Mouse (Mus musculus) left cerebral cortex, adult 2 months (tissue): Measurements from ENCODE around the gene Cbfb. TPM values are rescaled to one million over a fixed set of nuclear protein-coding genes. Genes with fewer than 3 reads are reported as not detected.

Experiments used
- DNase-seq, 2 experiments: peaks; one replicate each; pipeline ENCODE4 v3.0.0; 2021 to 2022; ENCODE audit warnings: low spot score in 2 of 2, mixed read lengths in 1 of 2; ENCODE audit errors: extremely low spot score in 1 of 2
- H3K27ac ChIP-seq: fragments of 200-600 bp; 2 replicates; pipeline ENCODE4 v1.8.1; 2022
- H3K4me3 ChIP-seq: fragments of 200-600 bp; 2 replicates; pipeline ENCODE4 v1.8.1; 2022
- CTCF ChIP-seq: fragments of 200-600 bp; IDR thresholded peaks from 2 replicates; pipeline ENCODE4 v1.8.1; 2022; ENCODE audit warnings: antibody characterized with exemption, mild to moderate bottlenecking, moderate library complexity
- intact Hi-C: fragments of 180-260 bp; cut with DNase I; formaldehyde crosslinking; loops from one replicate; pipeline ENCODE4 v1.15.1; 2025
- total RNA-seq, 2 experiments: library from RNA; stranded (reverse); gene quantifications; 2 replicates each; pipeline ENCODE4 v1.2.3; 2021

Cbfb gene
- total RNA-seq, 2 experiments from 2014 or later: 20.7 to 22.3 TPM

DNA sequence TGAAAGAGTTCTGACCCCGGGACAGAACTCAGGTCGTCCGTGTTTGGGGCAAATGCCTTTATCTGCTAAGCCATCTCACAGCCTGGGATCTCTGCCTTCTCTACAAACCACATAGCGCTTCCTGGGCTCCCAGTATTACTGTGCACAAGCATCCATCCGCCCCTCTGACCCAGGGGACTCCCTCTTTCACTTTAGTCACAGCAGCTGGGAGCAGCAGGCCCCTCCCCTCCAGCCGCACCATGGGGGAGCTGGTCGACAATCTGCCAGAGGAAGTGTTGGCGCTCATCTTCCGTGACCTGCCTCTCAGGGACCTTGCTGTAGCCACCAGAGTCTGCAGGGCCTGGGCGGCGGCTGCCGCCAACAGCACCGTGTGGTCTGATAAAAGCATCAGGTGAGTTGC is 96.3 kb downstream of the Cbfb start:
- H3K27ac ChIP-seq: no peak overlapping the region
- no peak overlapping the region for H3K4me3 ChIP-seq
- intact Hi-C loops: no loop called here
- TF ChIP-seq CTCF: no peak
- DNase-seq: no peak

Other genes with a start within 250 kb of the Cbfb start
- gene Ces2e, start 244.4 kb upstream of the Cbfb start, total RNA-seq: not detected
- gene Ces2f, start 223.3 kb upstream of the Cbfb start, total RNA-seq: not detected
- gene Ces2g, start 209.0 kb upstream of the Cbfb start, total RNA-seq: under 1 TPM in 1 of 2 experiments, not detected in 1; 0.34 TPM
- not detected for gene Ces2h, start 169.8 kb upstream of the Cbfb start, total RNA-seq
- not detected for gene Ces3a, start 122.1 kb upstream of the Cbfb start, total RNA-seq
- not detected for gene Ces3b, start 86.9 kb upstream of the Cbfb start, total RNA-seq
- gene Ces4a, start 38.9 kb upstream of the Cbfb start, total RNA-seq: not detected
- 10 to 100 TPM; 37.9 to 38.3 TPM for gene D230025D16Rik, start 54.5 kb downstream of the Cbfb start, total RNA-seq
- 1 to 10 TPM; 2.1 to 2.8 TPM for gene B3gnt9, start 84.5 kb downstream of the Cbfb start, total RNA-seq
- 1 to 10 TPM; 8.0 TPM for gene Tradd, start 93.9 kb downstream of the Cbfb start, total RNA-seq
- gene Fbxl8, start 94.0 kb downstream of the Cbfb start, total RNA-seq: 1 to 10 TPM in 1 of 2 experiments, under 1 TPM in 1; 1.00 to 1.1 TPM
- gene Hsf4, start 99.1 kb downstream of the Cbfb start, total RNA-seq: 10 to 100 TPM; 17.2 to 17.5 TPM
- 10 to 100 TPM in 1 of 2 experiments, 1 to 10 TPM in 1; 8.9 to 10.4 TPM for gene Nol3, start 105.5 kb downstream of the Cbfb start, total RNA-seq
- gene 4931428F04Rik, start 119.2 kb downstream of the Cbfb start, total RNA-seq: 10 to 100 TPM; 28.0 to 30.0 TPM
- 1 to 10 TPM; 1.1 to 2.2 TPM for gene Exoc3l, start 125.4 kb downstream of the Cbfb start, total RNA-seq
- 10 to 100 TPM; 36.4 to 39.3 TPM for gene E2f4, start 127.0 kb downstream of the Cbfb start, total RNA-seq
- gene Elmo3, start 134.9 kb downstream of the Cbfb start, total RNA-seq: 1 to 10 TPM; 1.4 to 1.9 TPM
- 1 to 10 TPM; 6.6 to 6.8 TPM for gene Lrrc29, start 155.6 kb downstream of the Cbfb start, total RNA-seq
- gene Tmem208, start 155.7 kb downstream of the Cbfb start, total RNA-seq: 10 to 100 TPM; 35.4 to 40.1 TPM
- 1 to 10 TPM; 3.5 to 3.7 TPM for gene Fhod1, start 177.3 kb downstream of the Cbfb start, total RNA-seq
- 10 to 100 TPM; 41.9 to 42.5 TPM for gene Slc9a5, start 178.2 kb downstream of the Cbfb start, total RNA-seq
- gene Plekhg4, start 202.6 kb downstream of the Cbfb start, total RNA-seq: 1 to 10 TPM; 3.7 to 4.5 TPM
- gene Kctd19, start 242.8 kb downstream of the Cbfb start, total RNA-seq: not detected
- gene Lrrc36, start 242.9 kb downstream of the Cbfb start, total RNA-seq: under 1 TPM in 1 of 2 experiments, not detected in 1; 0.27 TPM